Mouse (Mus musculus): ENCODE measurements around the gene Psmd7.
A peak's percentile ranks its signal among the peaks of the same experiment; 100 is the strongest.

Gene Psmd7

DNA sequence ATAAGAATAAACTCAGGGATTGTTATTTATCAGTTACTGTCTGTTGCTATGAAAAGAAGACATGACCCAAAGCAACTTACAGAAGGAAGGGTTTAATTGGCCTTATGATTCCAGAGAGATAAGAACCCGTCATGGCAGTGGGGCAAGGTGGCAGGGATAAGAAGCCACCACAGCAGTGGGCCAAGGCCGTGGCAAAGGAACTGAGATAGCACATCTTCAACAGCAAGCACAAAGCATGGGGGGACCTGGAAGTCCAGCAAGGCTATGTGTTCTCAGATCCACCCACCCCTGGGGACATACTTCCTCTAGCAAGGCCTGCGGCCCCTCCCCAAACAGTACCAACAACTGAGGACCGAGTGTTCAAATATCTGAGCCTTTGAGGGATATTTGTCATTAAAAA, 10.6 kb downstream of the Psmd7 start:
- DNase-seq: no peak

DNA sequence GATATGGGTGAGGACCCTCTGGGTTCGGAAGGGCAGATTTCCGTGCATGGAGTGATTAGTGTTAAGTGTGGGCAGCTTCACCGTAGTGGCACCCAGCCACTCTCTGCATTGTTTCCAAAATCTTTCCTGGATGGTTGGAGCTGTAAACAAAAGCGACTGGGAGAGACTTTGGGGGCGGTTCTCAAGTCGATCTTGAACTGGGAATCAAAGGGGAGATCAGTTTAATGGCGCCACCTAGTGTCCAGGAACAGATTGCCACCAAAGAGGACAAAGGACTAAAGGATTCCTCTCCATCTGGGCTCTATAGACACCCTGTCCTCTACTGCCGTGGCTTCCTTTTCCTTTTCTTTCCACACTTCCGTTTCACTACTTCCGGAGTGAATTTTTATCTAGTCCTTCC, 11.6 kb downstream of the Psmd7 start:
- peak; percentile 79 for DNase-seq

- no peak for DNase-seq
Measured at GRCm38 (mm10) chr8:107574771-107575170, 13.5 kb downstream of the Psmd7 start.

- peak; percentile 37 for DNase-seq
Measured at GRCm38 (mm10) chr8:107572497-107572896, 15.8 kb downstream of the Psmd7 start.

- no peak for DNase-seq
Measured at GRCm38 (mm10) chr8:107571486-107572135, 16.7 kb downstream of the Psmd7 start.

DNA sequence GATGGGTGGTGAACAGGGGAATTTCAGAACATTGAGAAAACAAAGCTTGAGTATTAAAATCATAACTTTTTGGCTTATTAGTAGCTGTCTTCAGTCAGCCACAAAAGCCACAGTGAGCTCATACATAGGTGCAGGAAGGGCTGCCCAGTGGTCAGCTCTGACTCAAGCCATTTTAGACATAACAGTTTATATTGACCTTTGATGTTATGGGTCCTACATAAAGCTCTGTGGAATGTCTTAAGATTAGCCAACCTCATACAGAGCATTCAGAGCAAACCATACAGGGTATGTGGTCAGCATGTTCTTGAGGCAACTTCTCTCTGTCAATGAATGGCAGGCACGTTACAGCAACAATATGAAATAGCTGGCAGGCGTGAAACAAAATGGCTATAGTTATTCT, 17.2 kb downstream of the Psmd7 start:
- DNase-seq: no peak

GRCm38 (mm10) chr8:107562164-107562563, 26.1 kb downstream of the Psmd7 start:
- DNase-seq: no peak

DNA sequence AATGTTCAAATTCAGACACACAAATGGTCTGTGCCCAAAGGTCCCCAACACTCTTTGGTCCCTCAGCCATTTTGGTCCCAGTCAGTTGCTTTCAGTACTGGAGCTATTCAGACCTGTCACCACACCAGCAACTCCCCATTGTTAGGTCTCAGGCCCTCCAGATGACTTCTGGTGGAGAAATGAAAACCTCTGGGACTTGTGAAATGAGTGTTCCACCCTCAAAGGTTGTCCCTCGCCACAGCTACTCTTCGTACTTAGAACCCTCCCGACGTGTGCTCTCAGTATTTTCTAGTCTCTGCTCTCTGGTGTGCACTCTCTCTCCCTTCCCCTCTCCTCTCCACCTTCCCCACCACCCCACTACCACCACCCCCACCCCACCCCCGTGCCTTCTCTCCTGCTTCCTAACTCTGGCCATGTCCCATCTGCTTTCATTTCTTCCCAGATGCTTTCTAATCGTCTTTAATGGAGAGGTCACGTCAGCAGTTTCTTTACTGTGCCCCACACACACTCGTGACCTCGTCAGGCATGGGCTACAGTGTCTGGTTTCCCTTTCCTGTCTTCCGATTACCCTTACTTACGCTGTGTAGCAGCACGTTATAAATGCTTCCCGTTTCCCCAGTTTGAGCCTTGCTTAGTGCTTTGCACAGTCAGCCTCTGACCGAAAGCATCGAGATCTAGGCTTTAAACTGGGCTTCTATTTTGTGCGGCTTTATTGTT, 27.3 kb downstream of the Psmd7 start:
- DNase-seq: no peak

- no peak for DNase-seq
Measured at GRCm38 (mm10) chr8:107556511-107556936, 31.7 kb downstream of the Psmd7 start.

DNA sequence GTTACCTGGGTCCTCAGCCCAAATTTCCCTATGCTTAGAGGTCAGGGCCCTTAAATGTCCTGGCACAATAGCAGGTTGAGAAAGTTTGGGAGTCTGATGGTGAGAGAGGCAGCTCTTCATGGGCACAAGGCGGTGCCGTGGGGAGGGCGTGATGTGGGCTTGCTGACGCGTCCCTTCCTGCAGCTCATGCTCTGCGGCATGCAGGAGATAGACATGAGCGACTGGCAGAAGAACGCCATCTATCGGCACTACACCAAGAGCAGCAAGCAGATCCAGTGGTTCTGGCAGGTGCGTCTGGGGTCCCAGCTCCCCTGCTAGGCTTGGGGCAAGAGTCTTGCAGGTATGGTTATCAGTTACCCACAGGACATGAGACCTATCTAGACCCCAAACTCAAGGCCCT, 33.0 kb downstream of the Psmd7 start:
- DNase-seq: no peak

DNA sequence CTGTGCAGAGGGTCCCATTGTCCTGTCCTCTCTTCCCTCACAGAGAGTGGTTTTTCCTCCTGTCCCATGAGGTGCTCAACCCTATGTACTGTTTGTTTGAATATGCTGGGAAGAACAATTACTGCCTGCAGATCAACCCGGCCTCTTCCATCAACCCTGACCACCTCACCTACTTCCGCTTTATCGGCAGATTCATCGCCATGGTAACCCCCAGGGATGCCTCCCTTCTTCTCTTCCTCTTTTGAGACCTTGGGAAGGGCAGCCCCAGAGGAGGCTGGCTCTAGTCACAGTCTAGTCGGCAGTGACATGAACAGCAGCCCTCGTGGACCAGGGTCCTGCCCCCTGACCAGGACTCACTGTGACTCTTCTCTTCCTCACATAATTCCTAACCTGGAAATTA, 36.0 kb downstream of the Psmd7 start:
- no peak for DNase-seq

DNA sequence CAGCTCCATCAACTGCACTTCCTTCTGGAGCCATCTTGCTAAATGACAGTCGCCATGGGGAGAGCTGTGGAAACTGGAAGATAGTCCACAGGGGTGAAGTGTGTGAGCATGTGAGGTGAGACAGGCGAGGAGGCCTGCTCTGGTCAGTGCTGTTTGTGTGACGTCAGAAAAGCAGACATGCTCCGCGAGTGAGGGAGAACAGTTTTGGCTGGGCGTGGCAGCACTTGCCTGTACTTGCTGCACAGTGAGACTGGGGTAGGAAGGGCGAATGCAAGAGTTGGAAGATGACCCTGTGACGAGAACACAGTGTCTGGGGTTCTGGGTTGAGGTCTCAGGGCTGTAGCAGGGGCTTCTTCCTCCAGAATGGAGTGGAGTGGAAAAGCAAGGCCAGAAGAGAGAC, 41.4 kb downstream of the Psmd7 start:
- DNase-seq: no peak

DNA sequence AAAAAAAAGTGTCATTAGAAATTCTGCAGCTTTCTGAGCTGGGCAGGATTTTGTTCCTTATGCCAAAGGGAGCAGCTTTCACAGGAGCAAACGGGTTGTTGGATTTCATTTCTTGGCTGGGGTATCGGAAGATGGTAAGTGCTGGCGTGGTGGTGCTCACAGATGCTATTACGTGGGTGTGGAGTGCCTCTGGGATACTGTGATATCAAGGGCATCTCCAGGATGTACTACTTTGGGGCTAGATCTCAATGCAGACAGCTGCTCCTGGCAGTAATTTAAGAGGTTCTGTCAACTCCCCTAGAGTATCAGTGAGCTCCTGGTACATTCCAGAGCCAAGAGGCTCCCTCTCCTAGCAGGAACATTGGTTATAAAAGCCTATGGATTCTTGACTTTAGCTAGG, 42.1 kb downstream of the Psmd7 start:
- no peak for DNase-seq

- DNase-seq: no peak
Measured at GRCm38 (mm10) chr8:107545621-107546152, 42.6 kb downstream of the Psmd7 start.

GRCm38 (mm10) chr8:107544651-107545174, 43.6 kb downstream of the Psmd7 start:
- no peak for DNase-seq

DNA sequence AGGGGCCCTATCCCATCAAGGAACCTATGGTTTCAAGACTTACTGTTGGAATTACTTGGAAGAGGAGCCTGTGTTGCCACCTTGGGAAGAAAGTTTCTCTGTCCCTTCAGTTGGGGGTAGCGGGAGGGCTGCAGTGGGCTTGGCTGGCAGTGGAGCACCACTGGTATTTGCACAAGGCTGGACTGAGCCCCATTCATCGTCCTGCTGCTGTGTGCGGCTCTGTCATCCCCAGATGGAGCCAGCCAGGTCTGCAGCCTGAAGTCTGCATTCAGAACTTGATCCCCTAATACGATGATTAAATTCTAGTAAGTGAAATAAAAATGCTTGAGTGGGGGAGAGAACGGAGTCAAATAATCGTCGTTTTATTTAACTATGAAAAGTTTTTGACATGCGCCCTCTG, 44.1 kb downstream of the Psmd7 start:
- no peak for DNase-seq

- DNase-seq: no peak
Measured at GRCm38 (mm10) chr8:107543714-107544113, 44.5 kb downstream of the Psmd7 start.

DNA sequence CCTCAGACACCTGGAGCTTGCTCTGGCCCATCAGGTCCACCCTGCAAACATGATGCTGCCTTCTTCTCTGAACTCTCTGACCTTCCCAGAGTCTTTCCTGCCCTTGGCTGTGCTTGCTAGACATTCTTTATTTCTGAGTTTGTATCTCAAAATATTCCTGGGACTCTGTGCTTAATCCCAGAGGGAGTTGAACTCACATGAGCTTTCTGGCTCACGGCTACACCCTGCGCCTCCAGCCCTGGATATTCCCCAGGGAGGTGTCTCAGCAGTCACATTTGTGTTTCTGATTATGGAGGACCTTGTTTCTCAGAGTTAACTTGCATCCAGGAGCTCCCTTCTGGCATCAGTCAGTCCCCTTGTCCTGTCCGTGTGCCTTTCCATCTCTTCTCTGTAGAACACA, 46.1 kb downstream of the Psmd7 start:
- no peak for DNase-seq

GRCm38 (mm10) chr8:107541369-107541768, 46.9 kb downstream of the Psmd7 start:
- DNase-seq: no peak

- DNase-seq: no peak
Measured at GRCm38 (mm10) chr8:107540623-107541022, 47.6 kb downstream of the Psmd7 start.

DNA sequence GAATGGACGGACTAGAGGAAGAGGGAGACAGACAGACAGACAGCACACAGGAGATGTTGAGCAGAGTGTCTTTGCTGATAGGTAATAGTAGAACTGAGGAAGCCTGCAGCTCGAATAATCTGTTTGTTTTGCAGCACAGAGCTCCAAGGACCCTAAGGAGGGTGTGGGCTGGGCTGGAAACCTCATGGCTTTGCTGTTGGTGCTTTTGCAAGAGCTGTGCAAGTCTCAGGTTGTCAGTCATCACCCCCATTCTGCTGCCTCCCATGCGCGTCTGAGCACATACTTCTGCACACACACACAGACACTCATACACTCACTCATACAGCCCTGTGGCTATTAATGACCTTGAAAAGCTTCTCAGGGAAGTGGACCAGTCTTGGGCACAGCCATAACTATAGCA, 50.8 kb downstream of the Psmd7 start:
- DNase-seq: no peak

All from cerebellum, adult 9-10 months (tissue).